Mouse (Mus musculus) frontal cortex, postnatal 36 days (tissue): Measurements from ENCODE around the gene Gm49486.
"Not testable (repeated sequence)": the region's sequence is repeated elsewhere in the genome, so short reads cannot be mapped to it uniquely, and the experiment has no call there.

Experiments used
- DNase-seq, 2 experiments: peaks; one replicate each; pipeline ENCODE4 v3.0.0; 2022; ENCODE audit warnings: low spot score in 2 of 2

The Gm49486 gene

GRCm38 (mm10) chr15:79224685-79225084 lies 4.5 kb upstream of the Gm49486 start:
- DNase-seq = peak; percentile 86 to 91

GRCm38 (mm10) chr15:79225780-79226179 lies 3.4 kb upstream of the Gm49486 start:
- not testable (repeated sequence) for DNase-seq

- DNase-seq = no peak
Observed at GRCm38 (mm10) chr15:79235268-79235667, 6.1 kb downstream of the Gm49486 start.

GRCm38 (mm10) chr15:79238036-79238435 lies 8.8 kb downstream of the Gm49486 start:
- DNase-seq = no peak

GRCm38 (mm10) chr15:79242574-79243233 lies 13.5 kb downstream of the Gm49486 start:
- no peak for DNase-seq

- DNase-seq = peak; percentile 98 to 99
Observed at GRCm38 (mm10) chr15:79243234-79244042, 14.2 kb downstream of the Gm49486 start.

GRCm38 (mm10) chr15:79244071-79244893 lies 15.1 kb downstream of the Gm49486 start:
- DNase-seq = no peak

GRCm38 (mm10) chr15:79245321-79245720 lies 16.1 kb downstream of the Gm49486 start:
- no peak for DNase-seq

- no peak for DNase-seq
Observed at GRCm38 (mm10) chr15:79250236-79250635, 21.0 kb downstream of the Gm49486 start.

GRCm38 (mm10) chr15:79251168-79251567 lies 22.0 kb downstream of the Gm49486 start:
- DNase-seq = peak in 1 of 2 experiments; percentile 34

GRCm38 (mm10) chr15:79251781-79252491 lies 22.7 kb downstream of the Gm49486 start:
- peak; percentile 28 to 45 for DNase-seq

- no peak for DNase-seq
Observed at GRCm38 (mm10) chr15:79252580-79252979, 23.4 kb downstream of the Gm49486 start.

- no peak for DNase-seq
Observed at GRCm38 (mm10) chr15:79254661-79255060, 25.5 kb downstream of the Gm49486 start, which contains the start of gene Slc16a8. Slc16a8 (minus strand) TSS chr15:79254761.

GRCm38 (mm10) chr15:79258521-79258920 lies 29.3 kb downstream of the Gm49486 start:
- DNase-seq = no peak

- peak; percentile 63 to 64 for DNase-seq
Observed at GRCm38 (mm10) chr15:79261095-79261725, 32.0 kb downstream of the Gm49486 start.

GRCm38 (mm10) chr15:79261757-79262156 lies 32.6 kb downstream of the Gm49486 start:
- no peak for DNase-seq

GRCm38 (mm10) chr15:79262375-79262774 lies 33.2 kb downstream of the Gm49486 start:
- no peak for DNase-seq

- no peak for DNase-seq
Observed at GRCm38 (mm10) chr15:79262786-79263309, 33.7 kb downstream of the Gm49486 start.

GRCm38 (mm10) chr15:79263726-79264125 lies 34.5 kb downstream of the Gm49486 start:
- DNase-seq = no peak

- DNase-seq = no peak
Observed at GRCm38 (mm10) chr15:79265384-79265783, 36.2 kb downstream of the Gm49486 start.

GRCm38 (mm10) chr15:79268521-79268920 lies 39.3 kb downstream of the Gm49486 start:
- DNase-seq = no peak
